ENCODE assay signal across 15 mouse cellular contexts in genomic region chr9:58739791-58740190, GRCm38 (mm10). TPM values are rescaled to one million over a fixed set of nuclear protein-coding genes. Genes with fewer than 3 reads are reported as not detected.
A peak's percentile ranks its signal among the peaks of the same experiment; 100 is the strongest.
DNase-seq lines count a peak whose midpoint lies in the region; ATAC-seq and TF ChIP-seq lines count a peak whose summit lies in the region.
"Had no signal": no experiment of that assay in that cellular context is flagged by ENCODE, and none has a peak within 500 bp of the region (broad histone marks: within the 10 kb centered on the region; RNA-seq: fewer than 3 reads in every experiment).

No protein-coding gene starts in this region.

- H3K27me3 ChIP-seq in heart, postnatal 0 days (ENCODE audit: control insufficient read depth, insufficient read depth, low read length): no peaks in the 10 kb centered on the region
- H3K27me3 ChIP-seq: intestine, embryonic 15.5 days; neural tube, embryonic 12.5 days had no signal

- no peak overlapping the region for H3K27ac ChIP-seq in heart, postnatal 0 days (ENCODE audit: low read depth)
- H3K27ac ChIP-seq: hindbrain, embryonic 10.5 days; intestine, embryonic 15.5 days; neural tube, embryonic 12.5 days had no signal

- peak; percentile 26 for DNase-seq in heart, postnatal 0 days (ENCODE audit: low spot score)
- DNase-seq in heart, postnatal 14 days: no peak
- DNase-seq in NIH3T3 (ENCODE audit: low read depth): peak; percentile 10
- DNase-seq in kidney, postnatal 14 days: peak; percentile 31
- peak; percentile 23 for DNase-seq in lung, postnatal 14 days
- DNase-seq in adrenal gland, adult 18-20 months (ENCODE audit: low spot score in 2 of 2): no peak
- no peak for DNase-seq in spleen, postnatal 10 days (ENCODE audit: low spot score in 2 of 2)
- DNase-seq: adrenal gland, adult 8-10 months; gastrocnemius, postnatal 14 days; thymus, adult 18-20 months had no signal

- H3K9me3 ChIP-seq in heart, postnatal 0 days (replicated peaks; ENCODE audit: control insufficient read depth, low read length): no peaks in the 10 kb centered on the region
- H3K9me3 ChIP-seq: hindbrain, embryonic 10.5 days; intestine, embryonic 15.5 days; neural tube, embryonic 12.5 days had no signal

- H3K4me3 ChIP-seq in heart, postnatal 0 days (ENCODE audit: low read depth, low read length): no peak overlapping the region
- H3K4me3 ChIP-seq: hindbrain, embryonic 10.5 days; intestine, embryonic 15.5 days; neural tube, embryonic 12.5 days had no signal

- H3K4me1 ChIP-seq in heart, postnatal 0 days (ENCODE audit: control insufficient read depth, insufficient read depth): no peaks in the 10 kb centered on the region
- H3K4me1 ChIP-seq: hindbrain, embryonic 10.5 days; intestine, embryonic 15.5 days; neural tube, embryonic 12.5 days had no signal

- TF ChIP-seq EP300 in heart, postnatal 0 days (IDR thresholded peaks at IDR 0.05; ENCODE audit: low read depth): no peak

- no peaks in the 10 kb centered on the region for H3K36me3 ChIP-seq in heart, postnatal 0 days (replicated peaks; ENCODE audit: control insufficient read depth, insufficient read depth, low read length)
- H3K36me3 ChIP-seq: hindbrain, embryonic 10.5 days; intestine, embryonic 15.5 days; neural tube, embryonic 12.5 days had no signal

- H3K4me2 ChIP-seq in heart, postnatal 0 days (ENCODE audit: low read depth, low read length): no peak overlapping the region
- H3K4me2 ChIP-seq: intestine, embryonic 15.5 days; neural tube, embryonic 12.5 days had no signal

- peak; percentile 49; the same call in 1 of the 2 replicates for ATAC-seq in heart, postnatal 0 days (ENCODE audit: insufficient read depth, low read depth)
- ATAC-seq: forebrain, embryonic 16.5 days; intestine, embryonic 15.5 days; midbrain, embryonic 16.5 days had no signal

- intact Hi-C loops in heart, postnatal 14 days (cut with DNase I): no loop called here

- H3K9ac ChIP-seq in heart, postnatal 0 days (replicated peaks; ENCODE audit: low read depth, low read length): no peak overlapping the region
- H3K9ac ChIP-seq: intestine, embryonic 15.5 days; neural tube, embryonic 12.5 days had no signal

- no peak for TF ChIP-seq CTCF in heart, postnatal 0 days (IDR thresholded peaks at IDR 0.05; ENCODE audit: low read depth)

- 38% methylated on average over 9 of the region's 9 CpGs for WGBS in heart, postnatal 0 days

RNA-seq across cellular contexts. Expression of gene Rec114, which starts 4.0 kb away (rescaled TPM):
- total RNA-seq in heart, postnatal 0 days (2014; rRNA removed; ENCODE audit: low replicate concordance): not detected in 2 replicates
- 2.6 and 3.6 TPM in 2 replicates for polyA plus RNA-seq in heart, postnatal 0 days (2015; fragmentation: Nextera tagmentation; extraction: Ambion mirVana)
- total RNA-seq in heart, postnatal 14 days (2021): 1 to 10 TPM; 2.7 to 5.3 TPM
- total RNA-seq in adrenal gland, adult 18-20 months (2021): 1 to 10 TPM in 1 of 2 experiments, not detected in 1; 2.9 TPM

Comparison
In these comparisons a context has a peak if more than half of its experiments do, and no peak if none do; other contexts are left out.
1. DNase-seq: peak in heart, postnatal 0 days (single experiment), NIH3T3 (single experiment), kidney, postnatal 14 days (single experiment) and lung, postnatal 14 days (single experiment); none in heart, postnatal 14 days (0 of 2), adrenal gland, adult 18-20 months (0 of 2) and spleen, postnatal 10 days (0 of 2).